ENCODE assay signal across 8 mouse cellular contexts in the genomic region with DNA sequence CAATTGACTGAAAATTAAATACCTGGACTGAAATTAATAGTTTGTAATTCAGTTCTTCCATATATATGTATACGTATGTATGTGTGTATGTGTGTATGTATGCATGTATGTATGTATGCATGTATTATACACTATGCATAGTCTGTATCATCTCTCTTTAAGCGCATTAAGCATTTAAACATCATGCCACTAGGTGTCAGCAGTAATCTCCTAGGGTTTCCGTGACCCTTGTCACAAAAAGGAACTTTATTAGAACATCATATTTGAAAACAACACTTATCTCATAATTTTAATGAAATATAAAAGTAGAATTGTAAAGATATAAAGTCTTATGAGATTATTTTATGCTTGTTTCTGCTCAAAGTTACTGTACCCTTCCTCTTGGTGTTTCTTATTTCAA.
DNase-seq lines count a peak whose midpoint lies in the region; ATAC-seq and TF ChIP-seq lines count a peak whose summit lies in the region.

No protein-coding gene starts in this region.

- no peaks in the 10 kb centered on the region for H3K4me1 ChIP-seq in hindbrain, embryonic 11.5 days (replicated peaks; ENCODE audit: control insufficient read depth, insufficient read depth, low read length)
- H3K4me1 ChIP-seq in hindbrain, embryonic 13.5 days (replicated peaks) = no peaks in the 10 kb centered on the region
- H3K4me1 ChIP-seq in forebrain, postnatal 0 days (ENCODE audit: insufficient read depth) = no peaks in the 10 kb centered on the region

- H3K9me3 ChIP-seq in hindbrain, embryonic 11.5 days (ENCODE audit: control insufficient read depth, low read length) = no peaks in the 10 kb centered on the region
- H3K9me3 ChIP-seq in hindbrain, embryonic 13.5 days = no peaks in the 10 kb centered on the region
- H3K9me3 ChIP-seq in forebrain, postnatal 0 days (ENCODE audit: low read length) = no peaks in the 10 kb centered on the region

- peak; percentile 74 for TF ChIP-seq CTCF in forebrain, postnatal 0 days (IDR thresholded peaks at IDR 0.05; ENCODE audit: low read depth)

- no peak overlapping the region for H3K9ac ChIP-seq in hindbrain, embryonic 11.5 days (ENCODE audit: low read depth, low read length)
- H3K9ac ChIP-seq in hindbrain, embryonic 13.5 days = no peak overlapping the region
- no peak overlapping the region for H3K9ac ChIP-seq in forebrain, postnatal 0 days

- no peaks in the 10 kb centered on the region for H3K27me3 ChIP-seq in hindbrain, embryonic 11.5 days (ENCODE audit: control insufficient read depth, insufficient read depth, low read length)
- no peaks in the 10 kb centered on the region for H3K27me3 ChIP-seq in hindbrain, embryonic 13.5 days
- no peaks in the 10 kb centered on the region for H3K27me3 ChIP-seq in forebrain, postnatal 0 days (ENCODE audit: insufficient read depth, low read length)

- no peak overlapping the region for H3K4me2 ChIP-seq in hindbrain, embryonic 11.5 days (replicated peaks; ENCODE audit: low read depth, low read length)
- no peak overlapping the region for H3K4me2 ChIP-seq in hindbrain, embryonic 13.5 days
- H3K4me2 ChIP-seq in forebrain, postnatal 0 days (ENCODE audit: low read depth) = no peak overlapping the region

- DNase-seq in hindbrain, embryonic 11.5 days (ENCODE audit: low spot score) = peak; percentile 30
- peak; percentile 56 for DNase-seq in thymus, postnatal 0 days (ENCODE audit: low spot score)
- DNase-seq in thymus, adult 18-20 months = no peak
- peak; percentile 39 for DNase-seq in forebrain, postnatal 0 days
- DNase-seq in ovary, postnatal 10 days (ENCODE audit: low spot score) = no peak
- DNase-seq in urinary bladder, adult 2 months (ENCODE audit: low spot score) = no peak
- DNase-seq in ovary, postnatal 14 days (ENCODE audit: low spot score) = no peak

- 38% methylated on average over 3 of the region's 3 CpGs for WGBS in hindbrain, embryonic 11.5 days
- 37% methylated on average over 3 of the region's 3 CpGs for WGBS in hindbrain, embryonic 13.5 days
- 27% methylated on average over 3 of the region's 3 CpGs for WGBS in forebrain, postnatal 0 days

- no peaks in the 10 kb centered on the region for H3K36me3 ChIP-seq in hindbrain, embryonic 11.5 days (ENCODE audit: control insufficient read depth, insufficient read depth, low read length)
- H3K36me3 ChIP-seq in hindbrain, embryonic 13.5 days = no peaks in the 10 kb centered on the region
- H3K36me3 ChIP-seq in forebrain, postnatal 0 days (ENCODE audit: insufficient read depth) = no peaks in the 10 kb centered on the region

- ATAC-seq in hindbrain, embryonic 11.5 days (ENCODE audit: low FRiP score) = peak; percentile 56; the same call in 1 of the 2 replicates
- ATAC-seq in hindbrain, embryonic 13.5 days (ENCODE audit: low FRiP score) = no peak
- no peak for ATAC-seq in forebrain, postnatal 0 days

- no peak overlapping the region for H3K4me3 ChIP-seq in hindbrain, embryonic 11.5 days (ENCODE audit: low read depth, low read length)
- H3K4me3 ChIP-seq in hindbrain, embryonic 13.5 days = no peak overlapping the region
- H3K4me3 ChIP-seq in forebrain, postnatal 0 days (ENCODE audit: low read depth, low read length) = no peak overlapping the region

- no peak overlapping the region for H3K27ac ChIP-seq in hindbrain, embryonic 11.5 days (ENCODE audit: low read depth, low read length)
- no peak overlapping the region for H3K27ac ChIP-seq in hindbrain, embryonic 13.5 days
- no peak overlapping the region for H3K27ac ChIP-seq in forebrain, postnatal 0 days (ENCODE audit: low read depth, low read length)

Comparison
In these comparisons a context has a peak if more than half of its experiments do, and no peak if none do; other contexts are left out.
1. DNase-seq: peak in hindbrain, embryonic 11.5 days (single experiment), thymus, postnatal 0 days (single experiment) and forebrain, postnatal 0 days (single experiment); none in thymus, adult 18-20 months (0 of 2), ovary, postnatal 10 days (single experiment), urinary bladder, adult 2 months (single experiment) and ovary, postnatal 14 days (single experiment).